Mouse (Mus musculus) erythroblast, adult 5-6 weeks (primary cell): Measurements from ENCODE around the gene Gm21518. TPM values are rescaled to one million over a fixed set of nuclear protein-coding genes. Genes with fewer than 3 reads are reported as not detected.
"Not testable (repeated sequence)": the region's sequence is repeated elsewhere in the genome, so short reads cannot be mapped to it uniquely, and the experiment has no call there.

Experiments used
- ATAC-seq: replicated peaks from 2 replicates; pipeline ENCODE4 v1.8.0; 2016; ENCODE audit warnings: moderate number of reproducible peaks, mild to moderate bottlenecking, moderate TSS enrichment, inconsistent platforms; ENCODE audit not compliant: poor library complexity, low FRiP score, severe bottlenecking
- total RNA-seq, 2 experiments: library from RNA; stranded (forward) in 1 of 2; stranded (reverse) in 1 of 2; fragments of 150-400 nt in 1 of 2; fragments of 200-764, 138-1000 nt in 1 of 2; gene quantifications; 2 replicates each; pipeline versions ENCODE4 v1.2.3 to v1.2.4; 2015 to 2017; ENCODE audit warnings: low replicate concordance in 2 of 2

Gm21518 gene
- total RNA-seq (2015; ENCODE audit: low replicate concordance) (not detected in 2 replicates), total RNA-seq (2017; ENCODE audit: low replicate concordance) (not detected in 2 replicates)

GRCm38 (mm10) chrY:62190566-62190965 lies at the start of gene Gm21518:
TSS of gene Gm21518 (plus strand) at chrY:62190866.
- not testable (repeated sequence) for ATAC-seq
